Mouse (Mus musculus) stomach, postnatal 0 days (tissue): ENCODE results near the gene Dgat2.

Experiments used
- CTCF ChIP-seq: IDR thresholded peaks from 2 replicates; pipeline ENCODE4 v1.5.1; 2016; ENCODE audit warnings: antibody characterized with exemption, low read depth, mild to moderate bottlenecking, moderate library complexity
- EP300 ChIP-seq: optimal IDR thresholded peaks from 2 replicates; pipeline ENCODE3; 2016; ENCODE audit warnings: antibody characterized with exemption

GRCm38 (mm10) chr7:99182432-99183172 lies at the start of gene Dgat2:
- peak; percentile 8; the same call in 1 of the 2 replicates for TF ChIP-seq CTCF
- TF ChIP-seq EP300: peak; percentile 89
